Mouse (Mus musculus): ENCODE data around the gene Gm13277. TPM values are rescaled to one million over a fixed set of nuclear protein-coding genes. Genes with fewer than 3 reads are reported as not detected.
A peak's percentile ranks its signal among the peaks of the same experiment; 100 is the strongest.
"Not testable (repeated sequence)": the region's sequence is repeated elsewhere in the genome, so short reads cannot be mapped to it uniquely, and the experiment has no call there.

Gm13277 gene
- not detected in 2 replicates for polyA plus RNA-seq (2015; fragmentation: Nextera tagmentation; extraction: Ambion mirVana)

GRCm38 (mm10) chr4:88788402-88788801 lies at the start of gene Gm13277:
TSS of gene Gm13277 (plus strand) at chr4:88788632.
- H3K4me1 ChIP-seq (replicated peaks); H3K9me3 ChIP-seq; H3K27me3 ChIP-seq; H3K4me2 ChIP-seq; H3K36me3 ChIP-seq; H3K4me3 ChIP-seq; ATAC-seq (ENCODE audit: low read depth); H3K9ac ChIP-seq; H3K27ac ChIP-seq (replicated peaks): not testable (repeated sequence)
- 0% methylated on average over 4 of the region's 28 CpGs for WGBS

GRCm38 (mm10) chr4:88739036-88739435 lies 49.4 kb upstream of the Gm13277 start:
- no peaks in the 10 kb centered on the region for H3K9me3 ChIP-seq
- H3K9ac ChIP-seq: no peak overlapping the region
- no peak for ATAC-seq (ENCODE audit: low read depth)
- H3K4me2 ChIP-seq: no peak overlapping the region
- H3K27me3 ChIP-seq: no peaks in the 10 kb centered on the region
- no peaks in the 10 kb centered on the region for H3K36me3 ChIP-seq
- no peak overlapping the region for H3K27ac ChIP-seq (replicated peaks)
- H3K4me1 ChIP-seq (replicated peaks): no peaks in the 10 kb centered on the region
- no peak overlapping the region for H3K4me3 ChIP-seq
- WGBS: 90% methylated on average over 6 of the region's 6 CpGs

- Histone ChIP-seq H3K4me3 (no peak overlapping the region), H3K27me3 (no peaks in the 10 kb centered on the region), H3K27ac (replicated peaks) (no peak overlapping the region), H3K4me2 (no peak overlapping the region), H3K4me1 (replicated peaks) (peaks cover 9% of the 10 kb centered on the region), H3K9ac (no peak overlapping the region), H3K36me3 (no peaks in the 10 kb centered on the region), H3K9me3 (no peaks in the 10 kb centered on the region)
- WGBS: 86% methylated on average over 4 of the region's 4 CpGs
- no peak for ATAC-seq (ENCODE audit: low read depth)
Observed at GRCm38 (mm10) chr4:88741426-88741825, 47.0 kb upstream of the Gm13277 start.

GRCm38 (mm10) chr4:88742771-88743371 lies 45.6 kb upstream of the Gm13277 start:
- WGBS: 86% methylated on average over 7 of the region's 7 CpGs
- H3K9ac ChIP-seq: no peak overlapping the region
- H3K4me1 ChIP-seq (replicated peaks): peaks cover 9% of the 10 kb centered on the region
- no peak overlapping the region for H3K4me3 ChIP-seq
- no peak overlapping the region for H3K27ac ChIP-seq (replicated peaks)
- no peaks in the 10 kb centered on the region for H3K9me3 ChIP-seq
- H3K27me3 ChIP-seq: no peaks in the 10 kb centered on the region
- no peak overlapping the region for H3K4me2 ChIP-seq
- no peaks in the 10 kb centered on the region for H3K36me3 ChIP-seq
- no peak for ATAC-seq (ENCODE audit: low read depth)

GRCm38 (mm10) chr4:88744207-88744606 lies 44.2 kb upstream of the Gm13277 start:
- H3K9ac ChIP-seq: no peak overlapping the region
- no peaks in the 10 kb centered on the region for H3K9me3 ChIP-seq
- WGBS: 65% methylated on average over 3 of the region's 3 CpGs
- ATAC-seq (ENCODE audit: low read depth): no peak
- H3K27me3 ChIP-seq: no peaks in the 10 kb centered on the region
- H3K4me3 ChIP-seq: no peak overlapping the region
- peaks cover 9% of the 10 kb centered on the region for H3K4me1 ChIP-seq (replicated peaks)
- H3K4me2 ChIP-seq: no peak overlapping the region
- no peak overlapping the region for H3K27ac ChIP-seq (replicated peaks)
- H3K36me3 ChIP-seq: no peaks in the 10 kb centered on the region

- no peak overlapping the region for H3K4me2 ChIP-seq
- no peak for ATAC-seq (ENCODE audit: low read depth)
- H3K9ac ChIP-seq: no peak overlapping the region
- H3K4me1 ChIP-seq (replicated peaks): peaks cover 9% of the 10 kb centered on the region
- no peaks in the 10 kb centered on the region for H3K36me3 ChIP-seq
- H3K9me3 ChIP-seq: no peaks in the 10 kb centered on the region
- no peak overlapping the region for H3K4me3 ChIP-seq
- no peaks in the 10 kb centered on the region for H3K27me3 ChIP-seq
- no peak overlapping the region for H3K27ac ChIP-seq (replicated peaks)
- WGBS: 66% methylated on average over 6 of the region's 6 CpGs
Observed at GRCm38 (mm10) chr4:88749926-88750325, 38.5 kb upstream of the Gm13277 start.

GRCm38 (mm10) chr4:88754818-88755340 lies 33.6 kb upstream of the Gm13277 start, which contains the start of gene Gm13271:
TSS of gene Gm13271 (plus strand) at chr4:88754868.
- not testable (repeated sequence) for H3K36me3 ChIP-seq; H3K9me3 ChIP-seq; H3K9ac ChIP-seq; H3K4me1 ChIP-seq (replicated peaks); H3K27me3 ChIP-seq; H3K4me3 ChIP-seq; H3K4me2 ChIP-seq; ATAC-seq (ENCODE audit: low read depth); H3K27ac ChIP-seq (replicated peaks)
- WGBS: 80% methylated on average over 15 of the region's 15 CpGs

- 0 out of 2 replicates have a peak, but pooled peaks have one; percentile 27 for ATAC-seq (ENCODE audit: low read depth)
- H3K4me2 ChIP-seq: peak overlapping the region; percentile 72
- peak overlapping the region; percentile 79 for H3K27ac ChIP-seq (replicated peaks)
Observed at GRCm38 (mm10) chr4:88756581-88757513, 31.6 kb upstream of the Gm13277 start.

GRCm38 (mm10) chr4:88757628-88758031 lies 30.8 kb upstream of the Gm13277 start:
- Histone ChIP-seq H3K9ac (peak overlapping the region; percentile 68), H3K4me3 (peak overlapping the region; percentile 46), H3K27ac (replicated peaks) (peak overlapping the region; percentile 79), H3K4me2 (peak overlapping the region; percentile 72)
- H3K9me3 ChIP-seq; H3K4me1 ChIP-seq (replicated peaks); H3K27me3 ChIP-seq; H3K36me3 ChIP-seq: not testable (repeated sequence)
- WGBS: under 1% methylated on average over 16 of the region's 21 CpGs
- peak; percentile 100 for ATAC-seq (ENCODE audit: low read depth)

More at GRCm38 (mm10) chr4:88756581-88757513, 31.6 kb upstream of the Gm13277 start:
- WGBS: 13% methylated on average over 28 of the region's 31 CpGs
- not testable (repeated sequence) for H3K27me3 ChIP-seq; H3K9me3 ChIP-seq; H3K36me3 ChIP-seq; H3K4me1 ChIP-seq (replicated peaks)
- peak overlapping the region; percentile 46 for H3K4me3 ChIP-seq
- peak overlapping the region; percentile 68 for H3K9ac ChIP-seq

GRCm38 (mm10) chr4:88758751-88759150 lies 29.7 kb upstream of the Gm13277 start:
- not testable (repeated sequence) for ATAC-seq (ENCODE audit: low read depth); H3K27ac ChIP-seq (replicated peaks); H3K9me3 ChIP-seq; H3K9ac ChIP-seq; H3K27me3 ChIP-seq; H3K4me3 ChIP-seq; H3K4me1 ChIP-seq (replicated peaks); H3K36me3 ChIP-seq; H3K4me2 ChIP-seq
- 83% methylated on average over 9 of the region's 9 CpGs for WGBS

GRCm38 (mm10) chr4:88759610-88760268 lies 28.7 kb upstream of the Gm13277 start, which contains the start of gene Gm13283:
TSS of gene Gm13283 (plus strand) at chr4:88760119.
- not testable (repeated sequence) for H3K9ac ChIP-seq; H3K9me3 ChIP-seq; H3K36me3 ChIP-seq; H3K27me3 ChIP-seq; H3K4me1 ChIP-seq (replicated peaks); ATAC-seq (ENCODE audit: low read depth); H3K27ac ChIP-seq (replicated peaks)
- WGBS: 37% methylated on average over 11 of the region's 14 CpGs
- H3K4me2 ChIP-seq: peak within 1 kb of the TSS; percentile 54
- peak within 1 kb of the TSS; percentile 33 for H3K4me3 ChIP-seq

GRCm38 (mm10) chr4:88760431-88760830 lies 28.0 kb upstream of the Gm13277 start:
- not testable (repeated sequence) for ATAC-seq (ENCODE audit: low read depth); H3K4me1 ChIP-seq (replicated peaks); H3K36me3 ChIP-seq; H3K9me3 ChIP-seq; H3K9ac ChIP-seq; H3K27me3 ChIP-seq; H3K27ac ChIP-seq (replicated peaks)
- 3% methylated on average over 20 of the region's 28 CpGs for WGBS
- H3K4me2 ChIP-seq: peak overlapping the region; percentile 54
- peak overlapping the region; percentile 33 for H3K4me3 ChIP-seq
